8 mouse cellular contexts compared by ENCODE assay signal in genomic region chr2:4152521-4153040, GRCm38 (mm10).
A peak's percentile ranks its signal among the peaks of the same experiment; 100 is the strongest.
DNase-seq lines count a peak whose midpoint lies in the region; ATAC-seq and TF ChIP-seq lines count a peak whose summit lies in the region.

No protein-coding gene starts in this region.

- TF ChIP-seq CTCF in liver, adult 2 months (IDR thresholded peaks at IDR 0.05; ENCODE audit: low read depth, low read length) = no peak

- H3K36me3 ChIP-seq in liver, adult 2 months (ENCODE audit: control insufficient read depth, insufficient read depth, low read length) = no peaks in the 10 kb centered on the region
- H3K36me3 ChIP-seq in neural tube, embryonic 13.5 days = no peaks in the 10 kb centered on the region

- WGBS in liver, adult 2 months = 28% methylated on average over 14 of the region's 14 CpGs
- 3% methylated on average over 14 of the region's 14 CpGs for WGBS in neural tube, embryonic 13.5 days

- peak; percentile 64 for ATAC-seq in neural tube, embryonic 13.5 days (ENCODE audit: low read depth)

- H3K4me1 ChIP-seq in liver, adult 2 months (ENCODE audit: control insufficient read depth, insufficient read depth, low read length) = peaks cover 15% of the 10 kb centered on the region
- H3K4me1 ChIP-seq in neural tube, embryonic 13.5 days (replicated peaks) = peaks cover 51% of the 10 kb centered on the region

- H3K9me3 ChIP-seq in neural tube, embryonic 13.5 days = no peaks in the 10 kb centered on the region

- H3K27me3 ChIP-seq in liver, adult 2 months (ENCODE audit: control insufficient read depth, insufficient read depth, low read length) = no peaks in the 10 kb centered on the region
- no peaks in the 10 kb centered on the region for H3K27me3 ChIP-seq in neural tube, embryonic 13.5 days

- H3K4me2 ChIP-seq in neural tube, embryonic 13.5 days = peak overlapping the region; percentile 78

- no peak for TF ChIP-seq POLR2A in liver, adult 2 months (IDR thresholded peaks at IDR 0.05; ENCODE audit: extremely low read depth, insufficient read depth, low read length)

- H3K27ac ChIP-seq in liver, adult 2 months (replicated peaks; ENCODE audit: insufficient read depth, low read depth, low read length) = no peak overlapping the region
- peak overlapping the region; percentile 87 for H3K27ac ChIP-seq in neural tube, embryonic 13.5 days (replicated peaks)

- intact Hi-C loops in left cerebral cortex, postnatal 36 days (cut with DNase I) = loop anchor here (10.0 kb wide), 1 partner anchor 338 kb away; no protein-coding TSS in a partner anchor

- peak; percentile 7 for DNase-seq in adrenal gland, adult 2 months
- no peak for DNase-seq in adrenal gland, postnatal 4 days (ENCODE audit: low spot score in 2 of 2)
- DNase-seq in liver, adult 2 months (ENCODE audit: extremely low read depth, low read depth, low spot score) = no peak
- DNase-seq in liver = no peak
- peak; percentile 17 to 23 for DNase-seq in left cerebral cortex, postnatal 36 days (ENCODE audit: low spot score in 2 of 2)
- DNase-seq in gastrocnemius, adult 8-10 months (ENCODE audit: low spot score in 2 of 2) = no peak
- DNase-seq in spleen, postnatal 10 days (ENCODE audit: low spot score in 2 of 2) = no peak

- 0 out of 2 replicates have a peak overlapping the region, but pooled peaks have one; percentile 7 for H3K9ac ChIP-seq in liver, adult 2 months (ENCODE audit: low read depth, low read length)
- H3K9ac ChIP-seq in neural tube, embryonic 13.5 days = peak overlapping the region; percentile 72

- H3K79me2 ChIP-seq in liver, adult 2 months (ENCODE audit: control insufficient read depth, insufficient read depth, low read length) = no peaks in the 10 kb centered on the region

- peak overlapping the region; percentile 15; the same call in 1 of the 2 replicates for H3K4me3 ChIP-seq in liver, adult 2 months (ENCODE audit: insufficient read depth, low read depth, low read length)
- peak overlapping the region; percentile 49 for H3K4me3 ChIP-seq in neural tube, embryonic 13.5 days

Comparison
In these comparisons a context has a peak if more than half of its experiments do, and no peak if none do; other contexts are left out.
1. DNase-seq: peak in adrenal gland, adult 2 months (single experiment) and left cerebral cortex, postnatal 36 days (2 of 2); none in adrenal gland, postnatal 4 days (0 of 2), liver, adult 2 months (single experiment), liver (single experiment), gastrocnemius, adult 8-10 months (0 of 2) and spleen, postnatal 10 days (0 of 2).